Mouse (Mus musculus) CH12.LX (cell line): Measurements from ENCODE around the gene Ptprm. TPM values are rescaled to one million over a fixed set of nuclear protein-coding genes. Genes with fewer than 3 reads are reported as not detected.

Experiments used
- DNase-seq: peaks from one replicate; pipeline ENCODE4 v3.0.0-alpha.2; 2013; ENCODE audit errors: extremely low read depth
- H3K27ac ChIP-seq: 2 replicates; pipeline ENCODE4 v1.5.1; 2012; ENCODE audit warnings: low read depth, mild to moderate bottlenecking, control low read depth, moderate library complexity; ENCODE audit not compliant: insufficient read depth
- H3K27me3 ChIP-seq: replicated peaks from 2 replicates; pipeline ENCODE3; 2012; ENCODE audit warnings: inconsistent platforms
- H3K36me3 ChIP-seq, 2 experiments: replicated peaks in 1 of 2; 2 replicates each; pipeline versions ENCODE3 to v1.6.1; 2012; ENCODE audit warnings: inconsistent platforms in 1 of 2, low read length in 1 of 2, mild to moderate bottlenecking in 1 of 2, mixed read lengths in 1 of 2, moderate library complexity in 1 of 2; ENCODE audit not compliant: control insufficient read depth in 1 of 2, insufficient read depth in 1 of 2
- H3K4me1 ChIP-seq, 2 experiments: 2 replicates each; pipeline ENCODE4 v1.6.1; 2012; ENCODE audit warnings: inconsistent platforms in 1 of 2, moderate library complexity in 1 of 2; ENCODE audit not compliant: insufficient read depth in 2 of 2, control insufficient read depth in 1 of 2
- H3K4me2 ChIP-seq: 2 replicates; pipeline ENCODE4 v1.6.1; 2012; ENCODE audit warnings: low read depth, mild to moderate bottlenecking, control low read depth; ENCODE audit not compliant: poor library complexity, insufficient read depth, severe bottlenecking
- H3K4me3 ChIP-seq, 3 experiments: fragments of 150-350 bp in 1 of 3; sonication (generic) in 1 of 3; replicated peaks in 1 of 3; 2 replicates each; pipeline versions ENCODE3 to v1.5.1; 2011 to 2012; ENCODE audit warnings: low read depth in 2 of 3, low read length in 2 of 3, mild to moderate bottlenecking in 2 of 3, moderate library complexity in 2 of 3, control low read depth in 1 of 3, improper control_type of control experiment in 1 of 3, inconsistent platforms in 1 of 3, mixed read lengths in 1 of 3; ENCODE audit not compliant: poor library complexity in 1 of 3
- H3K79me2 ChIP-seq: replicated peaks from 2 replicates; pipeline ENCODE4 v1.6.1; 2012; ENCODE audit warnings: mild to moderate bottlenecking, moderate library complexity; ENCODE audit not compliant: control insufficient read depth, poor library complexity, insufficient read depth, severe bottlenecking; ENCODE audit errors: extremely low read depth
- H3K9ac ChIP-seq: 2 replicates; pipeline ENCODE4 v1.6.1; 2012; ENCODE audit warnings: low read depth, mild to moderate bottlenecking, control low read depth, moderate library complexity; ENCODE audit not compliant: insufficient read depth
- H3K9me3 ChIP-seq: replicated peaks from 2 replicates; pipeline ENCODE3; 2012; ENCODE audit warnings: low read length, inconsistent platforms, mixed read lengths
- BHLHE40 ChIP-seq: IDR thresholded peaks from 2 replicates; pipeline ENCODE4 v1.6.1; 2011; ENCODE audit warnings: mild to moderate bottlenecking, low read depth, low read length, improper control_type of control experiment
- CHD2 ChIP-seq: IDR thresholded peaks from 2 replicates; pipeline ENCODE4 v1.6.1; 2011; ENCODE audit warnings: low read length, improper control_type of control experiment
- ELF1 ChIP-seq: IDR thresholded peaks from 2 replicates; pipeline ENCODE4 v1.6.1; 2014; ENCODE audit warnings: low read depth, mild to moderate bottlenecking, inconsistent platforms, low read length, improper control_type of control experiment
- GABPA ChIP-seq: IDR thresholded peaks from 2 replicates; pipeline ENCODE4 v1.6.1; 2012; ENCODE audit warnings: low read depth, low read length, improper control_type of control experiment, inconsistent platforms; ENCODE audit not compliant: insufficient replicate concordance
- JUN ChIP-seq: IDR thresholded peaks from 2 replicates; pipeline ENCODE4 v1.6.1; 2011; ENCODE audit warnings: low read depth, mild to moderate bottlenecking, low read length, improper control_type of control experiment, moderate library complexity; ENCODE audit not compliant: insufficient read depth
- KAT2A ChIP-seq: IDR thresholded peaks from 2 replicates; pipeline ENCODE4 v1.6.1; 2012; ENCODE audit warnings: low read length, improper control_type of control experiment, inconsistent platforms; ENCODE audit not compliant: insufficient replicate concordance
- MAFK ChIP-seq: IDR thresholded peaks from 2 replicates; pipeline ENCODE4 v1.6.1; 2011; ENCODE audit warnings: low read length, improper control_type of control experiment; ENCODE audit not compliant: insufficient replicate concordance
- MAZ ChIP-seq: IDR thresholded peaks from 2 replicates; pipeline ENCODE4 v1.6.1; 2012; ENCODE audit warnings: low read depth, mild to moderate bottlenecking, inconsistent platforms, low read length, improper control_type of control experiment, moderate library complexity
- MYC ChIP-seq: IDR thresholded peaks from 2 replicates; pipeline ENCODE4 v1.6.1; 2011; ENCODE audit warnings: low read depth, mild to moderate bottlenecking, improper control_type of control experiment, low read length
- NELFE ChIP-seq: IDR thresholded peaks from 2 replicates; pipeline ENCODE4 v1.6.1; 2011; ENCODE audit warnings: low read depth, low read length, improper control_type of control experiment
- NRF1 ChIP-seq: IDR thresholded peaks from 2 replicates; pipeline ENCODE4 v1.6.1; 2014; ENCODE audit warnings: low read depth, mild to moderate bottlenecking, inconsistent platforms, low read length, improper control_type of control experiment, moderate library complexity
- PAX5 ChIP-seq: IDR thresholded peaks from 2 replicates; pipeline ENCODE4 v1.6.1; 2012; ENCODE audit warnings: low read length, inconsistent platforms, mixed read lengths
- RAD21 ChIP-seq: IDR thresholded peaks from 2 replicates; pipeline ENCODE4 v1.6.1; 2011; ENCODE audit warnings: low read depth, mild to moderate bottlenecking, low read length, improper control_type of control experiment, moderate library complexity
- SIN3A ChIP-seq: IDR thresholded peaks from 2 replicates; pipeline ENCODE4 v1.6.1; 2012; ENCODE audit warnings: low read length, improper control_type of control experiment, inconsistent platforms
- SMC3 ChIP-seq: IDR thresholded peaks from 2 replicates; pipeline ENCODE4 v1.6.1; 2011; ENCODE audit warnings: low read depth, low read length, improper control_type of control experiment
- TBP ChIP-seq: conservative IDR thresholded peaks from 2 replicates; pipeline ENCODE4 v1.6.1; 2011; ENCODE audit warnings: low read depth, low read length, improper control_type of control experiment
- TCF12 ChIP-seq: IDR thresholded peaks from 2 replicates; pipeline ENCODE4 v1.6.1; 2014; ENCODE audit warnings: low read depth, mild to moderate bottlenecking, inconsistent platforms, low read length, improper control_type of control experiment
- USF2 ChIP-seq: conservative IDR thresholded peaks from 2 replicates; pipeline ENCODE4 v1.6.1; 2011; ENCODE audit warnings: low read depth, low read length, improper control_type of control experiment
- ZC3H11A ChIP-seq: IDR thresholded peaks from 2 replicates; pipeline ENCODE4 v1.6.1; 2012; ENCODE audit warnings: low read depth, mild to moderate bottlenecking, inconsistent platforms, low read length, improper control_type of control experiment
- ZKSCAN1 ChIP-seq: IDR thresholded peaks from 2 replicates; pipeline ENCODE4 v1.6.1; 2012; ENCODE audit warnings: low read depth, inconsistent platforms, low read length, improper control_type of control experiment, borderline replicate concordance
- ZMIZ1 ChIP-seq: IDR thresholded peaks from 2 replicates; pipeline ENCODE4 v1.6.1; 2012; ENCODE audit warnings: low read depth, mild to moderate bottlenecking, inconsistent platforms, low read length, improper control_type of control experiment
- ZNF384 ChIP-seq: IDR thresholded peaks from 2 replicates; pipeline ENCODE4 v1.6.1; 2012; ENCODE audit warnings: low read depth, low read length, improper control_type of control experiment, inconsistent platforms
- dilution Hi-C: fragments of 300-500 bp; cut with MboI; formaldehyde crosslinking; loops from 2 replicates; pipeline ENCODE4 v1.14.3; 2020; ENCODE audit warnings: low sequenced_read_pairs; ENCODE audit not compliant: extremely low pct_unique_long_range_greater_than_20kb, extremely low pct_ligation_motif_present
- in situ Hi-C: fragments of 300-500 bp; cut with MboI; formaldehyde crosslinking; loops from 3 replicates; pipeline ENCODE4 v1.14.3; 2019; ENCODE audit warnings: low sequenced_read_pairs, low pct_ligation_motif_present, low pct_unique_long_range_greater_than_20kb, mixed read lengths
- polyA plus RNA-seq: library from polyadenylated mRNA; unstranded; fragments of >175 nt; gene quantifications from 2 replicates; pipeline ENCODE4 v1.2.1, GENCODE M21; 2012; ENCODE audit warnings: low read depth; ENCODE audit not compliant: insufficient read length
- total RNA-seq, 2 experiments: library from RNA; depleted of rRNA; stranded (reverse); fragments of 300-350 nt in 1 of 2; fragments of >200 nt in 1 of 2; gene quantifications; 2 replicates each; pipeline ENCODE4 v1.2.3; 2012 to 2014

Gene Ptprm
- total and polyA plus RNA-seq, 3 experiments, result not detected

- no peak for DNase-seq
- Histone ChIP-seq H3K4me1 (no peaks in the 10 kb centered on the region), H3K27ac (no peak overlapping the region), H3K79me2 (no peaks in the 10 kb centered on the region), H3K9me3 (peaks cover 73% of the 10 kb centered on the region), H3K36me3 (no peaks in the 10 kb centered on the region), H3K4me2 (no peak overlapping the region), H3K4me3 (no peak overlapping the region), H3K27me3 (no peaks in the 10 kb centered on the region), H3K9ac (no peak overlapping the region)
- in situ Hi-C loops, result no loop called here
- dilution Hi-C loops, result no loop called here
- TF ChIP-seq KAT2A (no peak), NELFE (no peak), TCF12 (no peak), MAFK (no peak), RAD21 (no peak), ELF1 (no peak), BHLHE40 (no peak), NRF1 (no peak), ZC3H11A (no peak), ZKSCAN1 (no peak), GABPA (no peak), SIN3A (no peak), PAX5 (no peak), CHD2 (no peak), MAZ (no peak), USF2 (no peak), ZNF384 (no peak)
Observed at GRCm38 (mm10) chr17:66762716-66763115, 591.5 kb downstream of the Ptprm start.

DNA sequence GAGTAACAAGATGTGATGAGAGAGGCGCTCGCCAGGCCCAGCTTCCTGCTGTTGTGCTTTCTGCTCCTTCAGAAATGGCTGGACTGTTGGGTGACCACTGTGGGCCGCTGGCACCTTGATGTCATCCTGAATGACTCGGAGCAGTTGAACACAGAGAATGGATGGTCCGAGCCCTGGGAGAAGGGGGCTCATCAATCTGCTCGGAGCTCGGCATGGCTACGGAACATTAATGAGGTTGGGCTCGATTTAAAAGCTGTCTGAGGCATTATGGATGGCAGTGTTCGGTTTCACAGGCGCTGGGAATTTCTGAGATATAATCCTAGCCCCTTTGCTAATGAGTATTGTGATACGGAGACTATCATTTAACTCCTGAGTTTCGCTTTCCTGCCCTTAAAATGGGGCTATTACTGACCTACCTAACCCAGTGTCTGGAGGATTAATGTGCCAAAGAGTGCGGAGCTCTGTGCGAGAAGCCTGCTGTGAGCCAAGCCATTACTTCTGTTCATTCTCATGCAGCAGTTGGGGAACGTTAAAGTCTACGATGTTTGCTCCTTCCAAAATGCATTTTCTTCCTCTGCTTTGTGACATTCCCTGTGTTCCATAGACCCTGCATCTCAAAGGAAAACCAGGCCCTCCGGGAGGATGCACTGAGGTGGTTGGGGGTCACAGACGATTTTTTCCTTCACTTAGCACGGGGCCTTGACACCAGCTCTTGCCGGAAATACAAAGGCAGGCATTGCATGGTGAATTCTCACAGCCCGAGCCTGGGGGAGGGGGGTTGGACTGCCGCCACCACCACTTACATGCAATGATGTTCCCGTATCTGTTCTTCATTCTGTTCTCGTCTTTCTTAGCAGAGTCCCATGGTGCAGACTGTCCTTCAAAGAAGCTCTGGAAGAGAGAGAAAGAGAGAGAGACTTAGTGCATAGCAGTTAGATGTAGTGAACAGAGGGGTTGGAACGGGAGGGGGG lies 592.6 kb downstream of the Ptprm start:
- no peak overlapping the region for H3K4me3 ChIP-seq
- no peak overlapping the region for H3K4me2 ChIP-seq
- in situ Hi-C loops, result no loop called here
- TF ChIP-seq SMC3 (no peak), GABPA (no peak), ZMIZ1 (no peak), ZNF384 (no peak), PAX5 (no peak), TBP (no peak), MYC (no peak), JUN (no peak), NRF1 (no peak), KAT2A (no peak)
- dilution Hi-C loops, result no loop called here
- no peak overlapping the region for H3K9ac ChIP-seq
- no peaks in the 10 kb centered on the region for H3K4me1 ChIP-seq
- H3K27me3 ChIP-seq, result no peaks in the 10 kb centered on the region
- H3K27ac ChIP-seq, result no peak overlapping the region
- H3K36me3 ChIP-seq, result no peaks in the 10 kb centered on the region
- peaks cover 82% of the 10 kb centered on the region for H3K9me3 ChIP-seq
- DNase-seq, result no peak
- no peaks in the 10 kb centered on the region for H3K79me2 ChIP-seq
